Mouse (Mus musculus) megakaryocyte, embryonic 14.5 days (primary cell): ENCODE results near the gene Rnf150. TPM values are rescaled to one million over a fixed set of nuclear protein-coding genes. Genes with fewer than 3 reads are reported as not detected.

ENCODE experiments used
- H3K27me3 ChIP-seq: replicated peaks from 2 replicates; pipeline ENCODE3; 2012; ENCODE audit warnings: inconsistent platforms
- H3K36me3 ChIP-seq: replicated peaks from 2 replicates; pipeline ENCODE3; 2012; ENCODE audit warnings: low read length, inconsistent platforms, mixed read lengths
- H3K4me1 ChIP-seq: 2 replicates; pipeline ENCODE4 v1.6.1; 2012; ENCODE audit warnings: inconsistent platforms
- H3K4me3 ChIP-seq: replicated peaks from 2 replicates; pipeline ENCODE3; 2012; ENCODE audit warnings: moderate library complexity, mild to moderate bottlenecking, inconsistent platforms
- H3K9me3 ChIP-seq: 2 replicates; pipeline ENCODE4 v1.6.1; 2012; ENCODE audit warnings: inconsistent platforms
- FLI1 ChIP-seq: IDR thresholded peaks from 2 replicates; pipeline ENCODE4 v1.6.1; 2012; ENCODE audit warnings: low read length, inconsistent platforms, mixed read lengths
- GATA1 ChIP-seq: IDR thresholded peaks from 3 replicates; pipeline ENCODE4 v1.6.1; 2012; ENCODE audit warnings: mixed read lengths, low read length, inconsistent platforms, borderline replicate concordance
- polyA plus RNA-seq: library from polyadenylated mRNA; stranded (reverse); fragments of >175 nt; gene quantifications from 2 replicates; pipeline ENCODE4 v1.2.3, GENCODE M21; 2012; ENCODE audit warnings: low replicate concordance; ENCODE audit not compliant: insufficient read depth

Rnf150 gene
- polyA plus RNA-seq, 1 experiment: 0.58 TPM

GRCm38 (mm10) chr8:83102957-83103510, 239.9 kb downstream of the Rnf150 start:
- Histone ChIP-seq H3K36me3 (no peaks in the 10 kb centered on the region), H3K4me1 (peaks cover 4% of the 10 kb centered on the region), H3K9me3 (0 out of 2 replicates have a peak, but pooled peaks cover 6% of the 10 kb centered on the region), H3K4me3 (no peak overlapping the region), H3K27me3 (peaks cover 6% of the 10 kb centered on the region)
- TF ChIP-seq GATA1: no peak
- no peak for TF ChIP-seq FLI1

GRCm38 (mm10) chr8:83103968-83104367, 240.8 kb downstream of the Rnf150 start:
- Histone ChIP-seq H3K27me3 (peaks cover 6% of the 10 kb centered on the region), H3K4me1 (peaks cover 4% of the 10 kb centered on the region), H3K36me3 (no peaks in the 10 kb centered on the region), H3K4me3 (no peak overlapping the region), H3K9me3 (0 out of 2 replicates have a peak, but pooled peaks cover 6% of the 10 kb centered on the region)
- TF ChIP-seq FLI1: no peak
- no peak for TF ChIP-seq GATA1

DNA sequence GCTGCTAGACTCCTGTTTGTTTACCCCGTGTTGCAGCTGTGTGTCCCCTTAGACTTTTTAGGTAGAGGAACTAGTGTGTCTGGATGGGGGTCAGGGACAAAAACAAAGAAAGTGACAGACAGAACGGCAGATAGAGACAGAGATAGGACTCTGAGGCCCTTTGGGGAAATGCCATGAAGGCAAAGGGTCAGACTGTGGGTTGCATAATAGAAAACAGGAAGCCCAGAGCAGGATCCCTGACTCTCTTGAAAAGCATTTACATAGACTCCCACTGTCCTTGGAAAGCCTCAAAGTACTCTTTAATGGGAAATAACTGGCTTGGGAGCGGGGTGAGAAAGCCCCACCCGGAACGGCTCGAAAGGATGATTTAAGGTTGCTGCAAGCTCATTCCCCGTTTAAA, 246.6 kb downstream of the Rnf150 start:
- H3K27me3 ChIP-seq: peaks cover 6% of the 10 kb centered on the region
- TF ChIP-seq FLI1: no peak

GRCm38 (mm10) chr8:83110177-83110576, 247.0 kb downstream of the Rnf150 start:
- no peaks in the 10 kb centered on the region for H3K36me3 ChIP-seq
- H3K27me3 ChIP-seq: peaks cover 4% of the 10 kb centered on the region
- 0 out of 2 replicates have a peak, but pooled peaks cover 4% of the 10 kb centered on the region for H3K9me3 ChIP-seq
- no peak overlapping the region for H3K4me3 ChIP-seq
- TF ChIP-seq FLI1 (no peak), GATA1 (no peak)
- H3K4me1 ChIP-seq: no peaks in the 10 kb centered on the region

More for the DNA sequence above, 246.6 kb downstream of the Rnf150 start:
- H3K9me3 ChIP-seq: 0 out of 2 replicates have a peak, but pooled peaks cover 6% of the 10 kb centered on the region
- no peaks in the 10 kb centered on the region for H3K4me1 ChIP-seq
- H3K4me3 ChIP-seq: no peak overlapping the region
- no peaks in the 10 kb centered on the region for H3K36me3 ChIP-seq

DNA sequence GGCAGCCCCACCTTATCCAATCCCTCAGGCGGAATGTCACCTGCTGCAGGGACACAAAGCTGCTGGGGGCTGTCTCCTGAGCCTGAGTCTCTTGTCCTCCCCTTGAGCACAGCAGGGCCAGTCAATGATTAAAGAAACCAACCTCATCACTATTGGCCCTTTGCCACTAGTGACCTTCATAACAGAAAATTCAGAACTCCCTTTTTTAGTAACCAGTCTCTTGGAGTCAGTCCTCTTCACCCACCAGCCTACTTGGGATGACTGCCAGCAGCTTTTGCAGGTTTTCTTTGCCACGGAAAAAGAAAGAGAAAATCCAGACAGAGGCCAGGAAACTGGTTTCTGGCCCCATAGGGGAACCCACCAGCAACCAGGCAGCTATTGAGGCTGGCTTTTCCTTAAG, 271.9 kb downstream of the Rnf150 start:
- H3K36me3 ChIP-seq: no peaks in the 10 kb centered on the region
- no peaks in the 10 kb centered on the region for H3K9me3 ChIP-seq
- no peak for TF ChIP-seq FLI1
- TF ChIP-seq GATA1: no peak
- peaks cover 5% of the 10 kb centered on the region for H3K27me3 ChIP-seq
- peaks cover 4% of the 10 kb centered on the region for H3K4me1 ChIP-seq
- no peak overlapping the region for H3K4me3 ChIP-seq

- H3K4me3 ChIP-seq: no peak overlapping the region
- peaks cover 26% of the 10 kb centered on the region for H3K4me1 ChIP-seq
- H3K9me3 ChIP-seq: no peaks in the 10 kb centered on the region
- no peak for TF ChIP-seq FLI1
- no peak for TF ChIP-seq GATA1
- H3K27me3 ChIP-seq: no peaks in the 10 kb centered on the region
- H3K36me3 ChIP-seq: no peaks in the 10 kb centered on the region
Measured at GRCm38 (mm10) chr8:83140068-83140467, 276.9 kb downstream of the Rnf150 start.

GRCm38 (mm10) chr8:83140701-83141111, 277.6 kb downstream of the Rnf150 start:
- no peaks in the 10 kb centered on the region for H3K36me3 ChIP-seq
- H3K4me1 ChIP-seq: peaks cover 26% of the 10 kb centered on the region
- TF ChIP-seq GATA1 (no peak), FLI1 (no peak)
- H3K4me3 ChIP-seq: peak overlapping the region; percentile 85
- H3K27me3 ChIP-seq: no peaks in the 10 kb centered on the region
- H3K9me3 ChIP-seq: no peaks in the 10 kb centered on the region

Other genes starting within 250 kb of the Rnf150 start
- gene Zfp330, start 89.2 kb upstream of the Rnf150 start, polyA plus RNA-seq: 18.9 TPM in 1 of 2 replicates, not detected in the other